Mouse (Mus musculus) cerebellum, adult 2 months (tissue): ENCODE measurements around the gene Syt8.
A peak's percentile ranks its signal among the peaks of the same experiment; 100 is the strongest.

ENCODE experiments used
- CTCF ChIP-seq: fragments of 200-500 bp; IDR thresholded peaks from 2 replicates; pipeline ENCODE4 v1.5.1; 2011; ENCODE audit warnings: low read depth, mild to moderate bottlenecking, control low read depth, low read length, moderate library complexity, borderline replicate concordance; ENCODE audit not compliant: insufficient read depth
- POLR2A ChIP-seq: fragments of 200-500 bp; IDR thresholded peaks from 2 replicates; pipeline ENCODE4 v1.6.1; 2011; ENCODE audit warnings: low read length, control low read depth, borderline replicate concordance; ENCODE audit not compliant: insufficient read depth

DNA sequence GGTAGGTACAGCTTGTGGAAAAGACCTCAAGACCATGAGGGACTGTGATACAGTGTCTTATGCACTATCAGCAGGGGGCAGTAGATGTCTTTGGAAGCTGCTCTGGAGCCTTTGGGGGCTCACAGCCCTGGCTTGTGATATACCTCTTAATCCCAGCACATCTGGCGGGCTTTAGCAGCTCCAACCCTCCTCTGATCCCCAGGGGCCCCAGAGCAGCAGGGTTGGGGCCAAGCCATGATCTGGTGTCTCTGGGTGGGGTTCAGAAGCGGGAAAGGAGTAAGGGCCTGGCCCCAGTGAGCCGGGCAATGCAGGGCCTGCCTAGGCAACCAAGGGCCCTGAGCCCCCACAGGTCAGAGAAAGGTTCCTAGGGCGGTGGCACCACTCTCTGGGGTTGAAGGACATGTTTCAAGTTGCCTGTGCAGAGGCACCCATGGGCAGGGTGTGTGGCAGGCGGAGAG, 6.0 kb downstream of the Syt8 start:
- peak; percentile 57 for TF ChIP-seq CTCF
- no peak for TF ChIP-seq POLR2A
